Mouse (Mus musculus): ENCODE measurements around the gene Oxnad1.
"Not testable (repeated sequence)": the region's sequence is repeated elsewhere in the genome, so short reads cannot be mapped to it uniquely, and the experiment has no call there.

Oxnad1 gene

GRCm38 (mm10) chr14:32091124-32091523 is 6.0 kb downstream of the Oxnad1 start:
- DNase-seq (ENCODE audit: low read depth, low spot score), result no peak

DNA sequence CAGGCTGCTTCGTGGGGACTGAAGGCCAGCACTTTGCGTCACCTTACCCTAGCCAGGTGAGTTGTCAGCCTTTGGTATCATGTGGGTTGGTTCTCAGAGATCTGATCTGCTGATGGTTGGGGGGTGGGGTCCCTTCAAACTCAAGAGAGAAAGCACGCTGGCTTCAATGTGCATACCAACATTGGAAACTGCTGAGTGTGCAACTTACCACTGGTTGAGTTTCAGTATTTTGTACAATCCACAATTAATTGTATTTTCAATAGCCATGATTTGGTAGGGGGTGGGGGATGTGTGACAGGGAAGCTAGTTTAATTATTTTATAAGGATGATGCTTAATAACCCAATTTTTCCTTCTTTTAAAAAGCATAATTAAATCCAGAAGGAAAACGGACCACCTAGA is 6.5 kb downstream of the Oxnad1 start:
- DNase-seq (ENCODE audit: low read depth, low spot score), result no peak

GRCm38 (mm10) chr14:32093018-32093417 is 7.8 kb downstream of the Oxnad1 start:
- DNase-seq (ENCODE audit: low read depth, low spot score), result no peak

DNA sequence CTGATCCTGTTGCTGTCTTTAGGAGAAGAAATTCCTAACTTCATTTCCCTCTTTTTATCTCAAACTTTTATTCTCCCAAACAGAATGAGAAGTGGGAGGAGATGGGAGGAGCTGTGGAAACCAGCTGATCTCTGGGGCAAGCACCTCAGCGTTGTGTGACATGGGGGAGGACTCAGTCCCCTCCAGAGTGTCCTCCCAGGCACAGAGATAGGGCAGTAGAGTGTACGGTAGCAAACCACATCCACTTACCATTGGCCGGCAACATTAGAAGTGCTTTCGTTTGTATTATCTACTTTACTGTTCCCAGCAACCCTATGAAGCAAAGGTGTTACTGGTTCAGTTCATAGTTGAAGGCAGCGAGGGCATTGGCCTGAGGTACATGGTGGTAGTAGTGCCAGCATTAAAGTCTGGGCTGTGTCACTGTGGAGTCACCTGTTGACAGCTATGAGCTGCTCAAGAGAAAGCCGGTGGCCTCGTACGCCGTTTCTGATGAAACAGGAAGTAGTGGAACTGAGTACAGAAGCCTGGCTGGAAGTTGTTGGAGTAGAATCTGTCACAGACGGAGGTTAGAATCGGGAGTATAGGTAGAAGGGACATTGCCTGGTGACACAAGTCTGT is 8.4 kb downstream of the Oxnad1 start:
- no peak for DNase-seq (ENCODE audit: low read depth, low spot score)

GRCm38 (mm10) chr14:32095646-32096045 is 10.5 kb downstream of the Oxnad1 start:
- DNase-seq (ENCODE audit: low read depth, low spot score), result no peak

- no peak for DNase-seq (ENCODE audit: low read depth, low spot score)
These were observed 11.6 kb downstream of the Oxnad1 start for GRCm38 (mm10) chr14:32096740-32097139.

DNA sequence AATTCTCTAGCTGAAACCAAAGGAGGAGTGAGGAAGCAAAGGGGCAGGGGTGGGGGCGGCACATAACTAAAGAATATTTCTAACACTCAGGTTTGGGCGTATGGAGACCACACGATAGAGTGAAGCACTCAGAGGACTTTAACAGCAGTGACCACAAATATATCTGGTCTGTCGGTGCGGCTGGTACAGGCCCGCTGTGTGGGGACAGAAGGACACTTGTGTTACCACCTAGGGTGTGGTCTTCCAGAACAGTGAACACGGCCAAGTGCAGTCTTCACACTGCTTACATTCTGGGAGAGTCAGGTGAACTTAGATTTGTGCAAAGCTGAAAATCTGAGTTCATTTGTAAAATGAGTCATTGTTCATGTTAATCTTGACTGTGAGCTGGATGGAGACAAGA is 12.5 kb downstream of the Oxnad1 start:
- DNase-seq (ENCODE audit: low read depth, low spot score), result no peak

- no peak for DNase-seq (ENCODE audit: low read depth, low spot score)
These were observed 13.8 kb downstream of the Oxnad1 start for GRCm38 (mm10) chr14:32098951-32099350.

DNA sequence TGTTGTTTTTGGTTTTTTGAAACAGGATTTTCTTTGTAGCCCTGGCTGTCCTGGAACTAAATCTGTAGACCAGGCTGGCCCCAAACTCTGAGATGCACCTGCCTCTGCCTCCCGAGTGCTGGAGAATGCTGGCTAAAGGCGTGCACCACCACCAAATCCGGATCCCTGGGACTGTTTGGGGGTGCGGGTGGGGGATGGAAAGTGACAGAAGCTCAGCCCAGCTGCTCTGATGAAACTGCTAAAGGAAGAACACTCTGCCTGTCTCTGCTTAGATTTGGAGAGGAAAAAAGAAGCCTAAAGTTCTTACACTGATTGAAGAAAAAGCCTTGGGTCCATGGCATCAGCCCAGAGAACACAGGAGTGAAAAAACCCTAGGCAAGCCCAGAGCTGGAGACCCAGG is 18.4 kb downstream of the Oxnad1 start:
- DNase-seq (ENCODE audit: low read depth, low spot score), result no peak

- DNase-seq (ENCODE audit: low read depth, low spot score), result no peak
These were observed 20.5 kb downstream of the Oxnad1 start for GRCm38 (mm10) chr14:32105663-32106062.

DNA sequence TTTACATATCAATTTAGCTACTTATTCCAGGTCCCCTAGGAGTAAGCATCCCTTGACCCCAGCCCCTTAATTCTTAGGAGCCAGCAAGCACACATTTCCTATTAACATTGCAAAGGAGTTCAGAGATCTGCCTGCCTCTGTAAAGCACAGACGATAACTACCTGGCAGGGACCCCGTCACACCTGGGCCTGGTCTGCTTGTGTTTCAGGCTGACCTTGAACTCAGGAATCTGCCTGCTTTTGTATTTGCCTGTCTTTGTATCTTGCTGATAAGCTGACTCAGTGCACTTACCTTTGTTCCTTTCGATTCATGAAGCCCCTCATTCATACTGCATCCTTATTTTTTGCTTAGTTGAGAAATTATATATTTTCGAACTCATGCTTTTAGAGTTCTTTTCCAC is 21.7 kb downstream of the Oxnad1 start:
- no peak for DNase-seq (ENCODE audit: low read depth, low spot score)

DNA sequence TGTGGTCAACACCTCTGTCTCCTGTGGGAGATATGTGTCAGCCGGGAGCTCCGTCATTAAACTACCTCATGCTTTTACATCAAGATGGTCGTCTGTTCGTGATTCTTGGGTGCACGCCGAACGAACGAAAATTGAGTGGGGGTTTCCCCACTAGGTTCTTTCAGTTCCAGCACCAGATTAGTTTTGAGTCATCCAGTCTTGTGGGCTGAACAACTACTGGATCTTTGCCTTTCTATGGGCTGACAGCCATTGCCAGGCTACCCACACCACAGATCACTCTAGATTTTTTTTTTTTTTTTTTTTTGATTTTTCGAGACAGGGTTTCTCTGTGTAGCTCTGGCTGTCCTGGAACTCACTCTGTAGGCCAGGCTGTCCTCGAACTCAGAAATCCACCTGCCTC is 26.9 kb downstream of the Oxnad1 start:
- DNase-seq (ENCODE audit: low read depth, low spot score), result not testable (repeated sequence)

- DNase-seq (ENCODE audit: low read depth, low spot score), result no peak
These were observed 36.1 kb downstream of the Oxnad1 start for GRCm38 (mm10) chr14:32120940-32121919.

- peak; percentile 67 for DNase-seq (ENCODE audit: low read depth, low spot score)
These were observed 36.7 kb downstream of the Oxnad1 start for GRCm38 (mm10) chr14:32121920-32122315.

GRCm38 (mm10) chr14:32124261-32124660 is 39.1 kb downstream of the Oxnad1 start:
- no peak for DNase-seq (ENCODE audit: low read depth, low spot score)

DNA sequence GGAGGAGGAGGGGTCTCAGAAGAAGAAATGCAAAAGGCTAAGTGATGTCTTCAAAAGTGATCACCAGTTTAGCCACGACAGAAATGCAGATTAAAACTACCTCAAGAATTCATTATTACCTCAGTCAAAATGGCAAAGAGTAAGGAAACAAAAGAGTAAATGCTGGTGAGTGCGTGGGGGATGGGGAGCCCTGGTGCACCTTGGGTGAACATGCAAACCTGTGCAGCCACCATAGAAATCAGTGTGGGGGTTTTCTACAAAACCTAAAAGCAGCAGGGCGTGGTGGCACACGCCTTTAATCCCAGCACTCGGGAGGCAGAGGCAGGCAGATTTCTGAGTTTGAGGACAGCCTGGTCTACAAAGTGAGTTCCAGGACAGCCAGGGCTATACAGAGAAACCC is 40.1 kb downstream of the Oxnad1 start:
- DNase-seq (ENCODE audit: low read depth, low spot score), result not testable (repeated sequence)

DNA sequence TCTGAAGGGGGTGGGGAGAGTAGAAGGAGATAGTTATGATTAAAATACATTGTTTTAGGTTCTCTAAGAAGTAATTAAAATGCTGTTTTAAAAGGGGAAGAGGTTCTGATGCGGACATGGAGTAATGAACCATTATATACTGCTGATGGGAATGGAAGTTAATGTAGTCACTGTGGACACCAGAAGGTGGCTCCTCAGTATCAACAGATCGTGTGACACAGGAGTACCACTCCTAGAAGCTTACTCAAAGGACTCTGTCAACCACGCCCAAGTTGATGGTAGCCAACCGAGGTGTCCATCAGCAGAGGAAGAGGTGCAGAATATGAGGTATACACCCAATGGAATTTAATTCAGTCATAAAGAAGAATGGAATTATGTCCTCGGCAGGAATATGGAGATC is 43.2 kb downstream of the Oxnad1 start:
- DNase-seq (ENCODE audit: low read depth, low spot score), result peak; percentile 8

DNA sequence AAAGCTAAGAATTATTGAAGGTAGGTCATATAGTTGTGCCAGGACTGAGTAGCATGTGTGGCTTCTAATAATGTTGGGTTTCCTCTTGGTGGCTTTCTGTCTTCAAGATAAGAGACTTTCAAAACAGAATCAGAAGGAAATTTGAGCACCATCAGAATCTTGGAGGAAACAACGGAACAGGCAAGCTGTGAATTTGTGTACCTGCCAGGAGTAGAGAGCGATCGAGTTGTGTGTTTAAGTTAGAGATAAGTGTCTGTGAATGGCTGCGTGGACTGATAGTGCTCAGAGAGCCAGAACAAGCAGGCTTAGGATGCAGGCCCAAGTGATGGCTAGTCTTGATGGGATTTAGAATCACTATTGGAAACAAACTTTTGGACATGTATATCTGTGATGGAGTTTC is 46.7 kb downstream of the Oxnad1 start:
- no peak for DNase-seq (ENCODE audit: low read depth, low spot score)

- no peak for DNase-seq (ENCODE audit: low read depth, low spot score)
These were observed 49.1 kb downstream of the Oxnad1 start for GRCm38 (mm10) chr14:32134293-32134692.

GRCm38 (mm10) chr14:32136467-32136866 is 51.3 kb downstream of the Oxnad1 start:
- DNase-seq (ENCODE audit: low read depth, low spot score), result not testable (repeated sequence)

DNA sequence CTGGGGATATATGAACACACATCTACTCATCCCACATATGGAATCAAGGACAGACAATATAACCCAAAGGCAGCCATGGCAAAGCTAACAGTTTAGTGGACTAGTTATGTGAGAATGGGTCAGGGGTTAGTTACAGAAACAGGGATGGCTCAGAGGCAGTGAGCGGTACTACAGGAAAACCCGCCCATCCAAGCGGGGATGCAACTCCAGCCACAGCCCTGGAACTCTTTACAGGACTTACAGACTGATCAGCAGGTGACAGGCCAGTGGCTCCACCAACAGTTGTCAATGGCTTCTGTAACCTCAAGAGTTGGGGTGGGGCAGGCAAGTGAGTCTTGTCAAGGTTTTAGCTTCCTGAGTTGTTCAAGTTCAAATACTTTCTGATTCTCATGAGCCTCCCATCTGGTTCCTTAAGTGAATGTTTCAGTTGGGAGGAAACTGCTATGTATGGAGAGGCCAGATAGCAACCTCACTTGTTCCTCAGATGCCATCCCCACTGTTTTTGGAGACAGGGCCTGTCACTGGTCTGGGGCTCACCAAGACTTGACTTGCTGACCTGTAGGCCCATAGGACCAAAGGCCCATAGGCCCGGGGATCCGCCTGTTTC is 55.3 kb downstream of the Oxnad1 start:
- no peak for DNase-seq (ENCODE audit: low read depth, low spot score)

DNA sequence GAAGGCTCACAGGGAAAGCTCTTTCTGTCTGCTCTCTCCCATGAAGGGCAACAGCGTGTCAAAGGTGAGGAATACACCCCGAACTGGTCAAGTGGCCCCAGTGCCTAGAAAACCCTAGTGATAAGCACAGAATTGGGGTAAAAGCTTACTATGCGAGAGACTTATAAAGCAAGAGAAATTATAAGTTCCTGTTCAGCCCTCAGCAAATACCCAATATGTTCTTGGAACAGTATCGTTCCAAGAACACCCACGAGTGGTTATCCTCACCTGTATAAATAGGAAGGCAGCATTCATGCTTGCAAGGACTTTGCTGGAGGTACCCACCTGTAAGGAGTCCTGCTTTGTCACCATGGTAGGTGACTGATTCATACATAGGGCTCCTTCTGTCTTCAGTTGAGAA is 56.5 kb downstream of the Oxnad1 start, which contains the start of gene Msmb:
Gene Msmb, plus strand, starts transcription at position 301 of the 400 bp plus-strand sequence.
- DNase-seq (ENCODE audit: low read depth, low spot score), result no peak
